Mouse (Mus musculus): ENCODE results near the gene Lca5l. TPM values are rescaled to one million over a fixed set of nuclear protein-coding genes. Genes with fewer than 3 reads are reported as not detected.

The Lca5l gene
- polyA plus RNA-seq, 1 experiment from 2014 or later: 1.7 TPM

- Histone ChIP-seq H3K27ac (replicated peaks; ENCODE audit: low read depth, low read length) (no peak overlapping the region), H3K4me3 (replicated peaks; ENCODE audit: low read depth, low read length) (no peak overlapping the region), H3K27me3 (ENCODE audit: control insufficient read depth, insufficient read depth, low read length) (no peaks in the 10 kb centered on the region), H3K9ac (replicated peaks; ENCODE audit: low read length) (no peak overlapping the region), H3K36me3 (ENCODE audit: control insufficient read depth, insufficient read depth, low read length) (no peaks in the 10 kb centered on the region), H3K4me2 (ENCODE audit: low read length) (no peak overlapping the region), H3K4me1 (ENCODE audit: control insufficient read depth, insufficient read depth, low read length) (peaks cover 4% of the 10 kb centered on the region; the same call in 1 of the 2 replicates), H3K9me3 (ENCODE audit: control insufficient read depth, low read length) (no peaks in the 10 kb centered on the region; the same call in 1 of the 2 replicates)
- 88% methylated on average over 5 of the region's 5 CpGs for WGBS
- DNase-seq (no peak), ATAC-seq (ENCODE audit: low FRiP score, low TSS enrichment) (no peak)
Observed at GRCm38 (mm10) chr16:96187619-96188018, 4.5 kb downstream of the Lca5l start.

DNA sequence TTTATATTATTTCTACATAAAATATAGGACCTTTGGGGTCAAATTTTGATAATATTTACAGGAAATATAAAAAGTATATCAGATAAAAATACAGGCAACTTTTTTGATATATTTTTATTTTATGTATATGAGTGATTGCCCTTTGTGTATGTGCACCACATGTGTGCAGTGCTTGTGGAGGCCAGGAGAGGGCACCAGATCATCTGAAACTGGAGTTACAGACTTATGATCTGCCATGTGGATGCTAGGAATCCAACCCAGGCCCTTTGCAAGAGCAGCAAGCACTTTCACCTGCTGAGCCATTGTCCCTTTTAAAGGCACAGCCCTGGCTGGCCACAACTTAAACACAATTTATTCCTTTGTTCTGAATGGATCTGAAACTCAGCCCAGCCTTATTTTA, 12.9 kb downstream of the Lca5l start:
- no peaks in the 10 kb centered on the region for H3K27me3 ChIP-seq (ENCODE audit: control insufficient read depth, insufficient read depth, low read length)
- DNase-seq: no peak

DNA sequence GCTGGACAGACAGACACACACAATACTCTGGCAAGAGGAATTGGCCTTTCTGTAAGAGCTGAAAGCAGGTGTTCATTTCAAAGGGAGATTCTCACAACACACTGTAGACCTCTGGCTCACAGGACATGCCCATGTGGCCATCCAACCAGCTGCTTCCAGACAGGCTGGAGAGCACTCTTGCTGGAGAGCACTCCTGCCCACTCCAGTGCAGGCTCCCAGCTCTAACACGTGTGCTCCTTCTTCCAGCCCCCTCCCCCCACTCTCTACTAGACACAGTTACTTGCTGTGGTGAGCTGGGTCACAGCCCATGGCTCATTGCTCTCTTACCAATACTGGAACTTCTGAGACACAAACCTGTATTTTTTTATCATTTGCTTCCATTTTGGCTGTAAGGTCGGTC, 16.7 kb downstream of the Lca5l start:
- Histone ChIP-seq H3K4me1 (ENCODE audit: control insufficient read depth, insufficient read depth, low read length) (no peaks in the 10 kb centered on the region; the same call in 1 of the 2 replicates), H3K36me3 (ENCODE audit: control insufficient read depth, insufficient read depth, low read length) (no peaks in the 10 kb centered on the region), H3K27ac (replicated peaks; ENCODE audit: low read depth, low read length) (no peak overlapping the region), H3K27me3 (ENCODE audit: control insufficient read depth, insufficient read depth, low read length) (no peaks in the 10 kb centered on the region), H3K4me2 (ENCODE audit: low read length) (no peak overlapping the region), H3K9me3 (ENCODE audit: control insufficient read depth, low read length) (no peaks in the 10 kb centered on the region; the same call in 1 of the 2 replicates), H3K4me3 (replicated peaks; ENCODE audit: low read depth, low read length) (no peak overlapping the region), H3K9ac (replicated peaks; ENCODE audit: low read length) (no peak overlapping the region)
- WGBS: 51% methylated on average over 2 of the region's 2 CpGs
- DNase-seq: no peak
- ATAC-seq (ENCODE audit: low FRiP score, low TSS enrichment): no peak

More for the DNA sequence above, 12.9 kb downstream of the Lca5l start:
- no peak overlapping the region for H3K9ac ChIP-seq (replicated peaks; ENCODE audit: low read length)
- no peak overlapping the region for H3K4me2 ChIP-seq (ENCODE audit: low read length)
- no peaks in the 10 kb centered on the region for H3K36me3 ChIP-seq (ENCODE audit: control insufficient read depth, insufficient read depth, low read length)
- no peaks in the 10 kb centered on the region; the same call in 1 of the 2 replicates for H3K9me3 ChIP-seq (ENCODE audit: control insufficient read depth, low read length)
- H3K27ac ChIP-seq (replicated peaks; ENCODE audit: low read depth, low read length): no peak overlapping the region
- no peaks in the 10 kb centered on the region; the same call in 1 of the 2 replicates for H3K4me1 ChIP-seq (ENCODE audit: control insufficient read depth, insufficient read depth, low read length)
- H3K4me3 ChIP-seq (replicated peaks; ENCODE audit: low read depth, low read length): no peak overlapping the region
- no peak for ATAC-seq (ENCODE audit: low FRiP score, low TSS enrichment)

GRCm38 (mm10) chr16:96173648-96174047, 18.4 kb downstream of the Lca5l start:
- DNase-seq: no peak
- Histone ChIP-seq H3K9ac (replicated peaks; ENCODE audit: low read length) (no peak overlapping the region), H3K4me3 (replicated peaks; ENCODE audit: low read depth, low read length) (no peak overlapping the region), H3K4me1 (ENCODE audit: control insufficient read depth, insufficient read depth, low read length) (no peaks in the 10 kb centered on the region; the same call in 1 of the 2 replicates), H3K27ac (replicated peaks; ENCODE audit: low read depth, low read length) (no peak overlapping the region), H3K27me3 (ENCODE audit: control insufficient read depth, insufficient read depth, low read length) (no peaks in the 10 kb centered on the region), H3K36me3 (ENCODE audit: control insufficient read depth, insufficient read depth, low read length) (no peaks in the 10 kb centered on the region), H3K4me2 (ENCODE audit: low read length) (no peak overlapping the region), H3K9me3 (ENCODE audit: control insufficient read depth, low read length) (no peaks in the 10 kb centered on the region)
- ATAC-seq (ENCODE audit: low FRiP score, low TSS enrichment): no peak
- 78% methylated on average over 8 of the region's 8 CpGs for WGBS

- Histone ChIP-seq H3K4me3 (replicated peaks; ENCODE audit: low read depth, low read length) (no peak overlapping the region), H3K27me3 (ENCODE audit: control insufficient read depth, insufficient read depth, low read length) (no peaks in the 10 kb centered on the region), H3K9me3 (ENCODE audit: control insufficient read depth, low read length) (no peaks in the 10 kb centered on the region), H3K4me1 (ENCODE audit: control insufficient read depth, insufficient read depth, low read length) (no peaks in the 10 kb centered on the region), H3K4me2 (ENCODE audit: low read length) (no peak overlapping the region), H3K27ac (replicated peaks; ENCODE audit: low read depth, low read length) (no peak overlapping the region), H3K9ac (replicated peaks; ENCODE audit: low read length) (no peak overlapping the region), H3K36me3 (ENCODE audit: control insufficient read depth, insufficient read depth, low read length) (no peaks in the 10 kb centered on the region)
- DNase-seq: no peak
- ATAC-seq (ENCODE audit: low FRiP score, low TSS enrichment): no peak
- 93% methylated on average over 4 of the region's 4 CpGs for WGBS
Observed at GRCm38 (mm10) chr16:96168837-96169236, 23.2 kb downstream of the Lca5l start.

GRCm38 (mm10) chr16:96165723-96166264, 26.3 kb downstream of the Lca5l start:
- ATAC-seq (ENCODE audit: low FRiP score, low TSS enrichment) (no peak), DNase-seq (no peak)
- H3K9ac ChIP-seq (replicated peaks; ENCODE audit: low read length): no peak overlapping the region
- H3K4me1 ChIP-seq (ENCODE audit: control insufficient read depth, insufficient read depth, low read length): no peaks in the 10 kb centered on the region
- no peaks in the 10 kb centered on the region for H3K27me3 ChIP-seq (ENCODE audit: control insufficient read depth, insufficient read depth, low read length)
- H3K4me2 ChIP-seq (ENCODE audit: low read length): no peak overlapping the region
- no peak overlapping the region for H3K27ac ChIP-seq (replicated peaks; ENCODE audit: low read depth, low read length)
- H3K36me3 ChIP-seq (ENCODE audit: control insufficient read depth, insufficient read depth, low read length): no peaks in the 10 kb centered on the region
- WGBS: 81% methylated on average over 4 of the region's 4 CpGs
- no peak overlapping the region for H3K4me3 ChIP-seq (replicated peaks; ENCODE audit: low read depth, low read length)
- no peaks in the 10 kb centered on the region for H3K9me3 ChIP-seq (ENCODE audit: control insufficient read depth, low read length)

- H3K4me2 ChIP-seq (ENCODE audit: low read length): no peak overlapping the region
- 91% methylated on average over 4 of the region's 4 CpGs for WGBS
- no peak overlapping the region for H3K9ac ChIP-seq (replicated peaks; ENCODE audit: low read length)
- no peak overlapping the region for H3K27ac ChIP-seq (replicated peaks; ENCODE audit: low read depth, low read length)
- no peaks in the 10 kb centered on the region for H3K9me3 ChIP-seq (ENCODE audit: control insufficient read depth, low read length)
- ATAC-seq (ENCODE audit: low FRiP score, low TSS enrichment) (no peak), DNase-seq (no peak)
- H3K36me3 ChIP-seq (ENCODE audit: control insufficient read depth, insufficient read depth, low read length): 0 out of 2 replicates have a peak, but pooled peaks cover 3% of the 10 kb centered on the region
- H3K27me3 ChIP-seq (ENCODE audit: control insufficient read depth, insufficient read depth, low read length): no peaks in the 10 kb centered on the region
- no peak overlapping the region for H3K4me3 ChIP-seq (replicated peaks; ENCODE audit: low read depth, low read length)
- peaks cover 8% of the 10 kb centered on the region; the same call in 1 of the 2 replicates for H3K4me1 ChIP-seq (ENCODE audit: control insufficient read depth, insufficient read depth, low read length)
Observed at GRCm38 (mm10) chr16:96161336-96161735, 30.7 kb downstream of the Lca5l start.

- no peak for DNase-seq
- 95% methylated on average over 1 of the region's 1 CpGs for WGBS
- Histone ChIP-seq H3K4me1 (ENCODE audit: control insufficient read depth, insufficient read depth, low read length) (peaks cover 8% of the 10 kb centered on the region; the same call in 1 of the 2 replicates), H3K27me3 (ENCODE audit: control insufficient read depth, insufficient read depth, low read length) (no peaks in the 10 kb centered on the region), H3K9ac (replicated peaks; ENCODE audit: low read length) (no peak overlapping the region), H3K4me3 (replicated peaks; ENCODE audit: low read depth, low read length) (no peak overlapping the region), H3K36me3 (ENCODE audit: control insufficient read depth, insufficient read depth, low read length) (peaks cover 7% of the 10 kb centered on the region; the same call in 1 of the 2 replicates), H3K27ac (replicated peaks; ENCODE audit: low read depth, low read length) (no peak overlapping the region), H3K9me3 (ENCODE audit: control insufficient read depth, low read length) (no peaks in the 10 kb centered on the region), H3K4me2 (ENCODE audit: low read length) (no peak overlapping the region)
- no peak for ATAC-seq (ENCODE audit: low FRiP score, low TSS enrichment)
Observed at GRCm38 (mm10) chr16:96160927-96161326, 31.1 kb downstream of the Lca5l start.

GRCm38 (mm10) chr16:96159794-96160346, 32.2 kb downstream of the Lca5l start:
- WGBS: 82% methylated on average over 20 of the region's 20 CpGs
- peak overlapping the region; percentile 98 for H3K4me2 ChIP-seq (ENCODE audit: low read length)
- H3K4me3 ChIP-seq (replicated peaks; ENCODE audit: low read depth, low read length): peak overlapping the region; percentile 46
- no peaks in the 10 kb centered on the region for H3K9me3 ChIP-seq (ENCODE audit: control insufficient read depth, low read length)
- 0 out of 2 replicates have a peak, but pooled peaks have one; percentile 39 for ATAC-seq (ENCODE audit: low FRiP score, low TSS enrichment)
- no peaks in the 10 kb centered on the region for H3K27me3 ChIP-seq (ENCODE audit: control insufficient read depth, insufficient read depth, low read length)
- H3K9ac ChIP-seq (replicated peaks; ENCODE audit: low read length): peak overlapping the region; percentile 89
- peaks cover 15% of the 10 kb centered on the region for H3K36me3 ChIP-seq (ENCODE audit: control insufficient read depth, insufficient read depth, low read length)
- H3K27ac ChIP-seq (replicated peaks; ENCODE audit: low read depth, low read length): peak overlapping the region; percentile 83
- H3K4me1 ChIP-seq (ENCODE audit: control insufficient read depth, insufficient read depth, low read length): peaks cover 8% of the 10 kb centered on the region; the same call in 1 of the 2 replicates
- DNase-seq: peak; percentile 8
